Mouse (Mus musculus): ENCODE data around the gene Tomm40l. TPM values are rescaled to one million over a fixed set of nuclear protein-coding genes. Genes with fewer than 3 reads are reported as not detected.

The Tomm40l gene
- polyA plus RNA-seq, 1 experiment: 6.5 TPM

- TF ChIP-seq CTCF (IDR thresholded peaks at IDR 0.05; ENCODE audit: control insufficient read depth, insufficient read depth, insufficient replicate concordance, low read depth, low read length) (no peak), POLR2A (IDR thresholded peaks at IDR 0.05; ENCODE audit: control insufficient read depth, low read depth, low read length) (no peak)
- Histone ChIP-seq H3K27me3 (ENCODE audit: control insufficient read depth, insufficient read depth, low read length) (no peaks in the 10 kb centered on the region), H3K36me3 (ENCODE audit: control insufficient read depth, insufficient read depth, low read length) (no peaks in the 10 kb centered on the region), H3K4me1 (ENCODE audit: control insufficient read depth, insufficient read depth, low read length) (peaks cover 5% of the 10 kb centered on the region), H3K4me3 (ENCODE audit: control insufficient read depth, low read depth, low read length) (no peak overlapping the region), H3K27ac (ENCODE audit: control insufficient read depth, insufficient read depth, low read depth, low read length) (no peak overlapping the region)
Measured at GRCm38 (mm10) chr1:171256937-171257548, 34.7 kb upstream of the Tomm40l start.

- no peaks in the 10 kb centered on the region for H3K27me3 ChIP-seq (ENCODE audit: control insufficient read depth, insufficient read depth, low read length)
- no peaks in the 10 kb centered on the region for H3K36me3 ChIP-seq (ENCODE audit: control insufficient read depth, insufficient read depth, low read length)
- TF ChIP-seq POLR2A (IDR thresholded peaks at IDR 0.05; ENCODE audit: control insufficient read depth, low read depth, low read length) (no peak), CTCF (IDR thresholded peaks at IDR 0.05; ENCODE audit: control insufficient read depth, insufficient read depth, insufficient replicate concordance, low read depth, low read length) (peak; percentile 26; the same call in 1 of the 2 replicates)
- H3K27ac ChIP-seq (ENCODE audit: control insufficient read depth, insufficient read depth, low read depth, low read length): no peak overlapping the region
- no peak overlapping the region for H3K4me3 ChIP-seq (ENCODE audit: control insufficient read depth, low read depth, low read length)
- H3K4me1 ChIP-seq (ENCODE audit: control insufficient read depth, insufficient read depth, low read length): peaks cover 9% of the 10 kb centered on the region
Measured at GRCm38 (mm10) chr1:171256095-171256818, 33.9 kb upstream of the Tomm40l start.

- no peak overlapping the region for H3K27ac ChIP-seq (ENCODE audit: control insufficient read depth, insufficient read depth, low read depth, low read length)
- peaks cover 20% of the 10 kb centered on the region for H3K4me1 ChIP-seq (ENCODE audit: control insufficient read depth, insufficient read depth, low read length)
Measured at GRCm38 (mm10) chr1:171252415-171252814, 30.1 kb upstream of the Tomm40l start.

GRCm38 (mm10) chr1:171251594-171252324 is 29.4 kb upstream of the Tomm40l start:
- TF ChIP-seq POLR2A (IDR thresholded peaks at IDR 0.05; ENCODE audit: control insufficient read depth, low read depth, low read length) (no peak), CTCF (IDR thresholded peaks at IDR 0.05; ENCODE audit: control insufficient read depth, insufficient read depth, insufficient replicate concordance, low read depth, low read length) (no peak)
- Histone ChIP-seq H3K4me1 (ENCODE audit: control insufficient read depth, insufficient read depth, low read length) (peaks cover 21% of the 10 kb centered on the region), H3K36me3 (ENCODE audit: control insufficient read depth, insufficient read depth, low read length) (no peaks in the 10 kb centered on the region), H3K4me3 (ENCODE audit: control insufficient read depth, low read depth, low read length) (no peak overlapping the region), H3K27ac (ENCODE audit: control insufficient read depth, insufficient read depth, low read depth, low read length) (no peak overlapping the region), H3K27me3 (ENCODE audit: control insufficient read depth, insufficient read depth, low read length) (no peaks in the 10 kb centered on the region)

More at GRCm38 (mm10) chr1:171252415-171252814, 30.1 kb upstream of the Tomm40l start:
- TF ChIP-seq POLR2A (IDR thresholded peaks at IDR 0.05; ENCODE audit: control insufficient read depth, low read depth, low read length) (no peak), CTCF (IDR thresholded peaks at IDR 0.05; ENCODE audit: control insufficient read depth, insufficient read depth, insufficient replicate concordance, low read depth, low read length) (no peak)
- H3K27me3 ChIP-seq (ENCODE audit: control insufficient read depth, insufficient read depth, low read length): no peaks in the 10 kb centered on the region
- no peak overlapping the region for H3K4me3 ChIP-seq (ENCODE audit: control insufficient read depth, low read depth, low read length)
- H3K36me3 ChIP-seq (ENCODE audit: control insufficient read depth, insufficient read depth, low read length): no peaks in the 10 kb centered on the region

GRCm38 (mm10) chr1:171250680-171251593 is 28.6 kb upstream of the Tomm40l start, which contains the start of gene Ndufs2:
Ndufs2 (minus strand) TSS chr1:171251388.
- no peak within 1 kb of the TSS for H3K4me3 ChIP-seq (ENCODE audit: control insufficient read depth, low read depth, low read length)
- H3K27ac ChIP-seq (ENCODE audit: control insufficient read depth, insufficient read depth, low read depth, low read length): no peak within 1 kb of the TSS
- H3K27me3 ChIP-seq (ENCODE audit: control insufficient read depth, insufficient read depth, low read length): no peaks in the 10 kb centered on the region
- H3K4me1 ChIP-seq (ENCODE audit: control insufficient read depth, insufficient read depth, low read length): peaks cover 16% of the 10 kb centered on the region
- TF ChIP-seq POLR2A (IDR thresholded peaks at IDR 0.05; ENCODE audit: control insufficient read depth, low read depth, low read length) (no peak), CTCF (IDR thresholded peaks at IDR 0.05; ENCODE audit: control insufficient read depth, insufficient read depth, insufficient replicate concordance, low read depth, low read length) (no peak)
- H3K36me3 ChIP-seq (ENCODE audit: control insufficient read depth, insufficient read depth, low read length): no peaks in the 10 kb centered on the region

GRCm38 (mm10) chr1:171249913-171250600 is 27.7 kb upstream of the Tomm40l start, which contains the start of gene Adamts4:
Adamts4 (plus strand) TSS chr1:171250421.
- no peaks in the 10 kb centered on the region for H3K27me3 ChIP-seq (ENCODE audit: control insufficient read depth, insufficient read depth, low read length)
- H3K4me3 ChIP-seq (ENCODE audit: control insufficient read depth, low read depth, low read length): no peak within 1 kb of the TSS
- H3K27ac ChIP-seq (ENCODE audit: control insufficient read depth, insufficient read depth, low read depth, low read length): no peak within 1 kb of the TSS
- H3K4me1 ChIP-seq (ENCODE audit: control insufficient read depth, insufficient read depth, low read length): peaks cover 16% of the 10 kb centered on the region
- TF ChIP-seq POLR2A (IDR thresholded peaks at IDR 0.05; ENCODE audit: control insufficient read depth, low read depth, low read length): no peak
- TF ChIP-seq CTCF (IDR thresholded peaks at IDR 0.05; ENCODE audit: control insufficient read depth, insufficient read depth, insufficient replicate concordance, low read depth, low read length): no peak
- no peaks in the 10 kb centered on the region for H3K36me3 ChIP-seq (ENCODE audit: control insufficient read depth, insufficient read depth, low read length)
